Mouse (Mus musculus): ENCODE data around the gene 4930558K02Rik. TPM values are rescaled to one million over a fixed set of nuclear protein-coding genes. Genes with fewer than 3 reads are reported as not detected.

Gene 4930558K02Rik
- total RNA-seq, 2 experiments from 2014 or later = not detected

DNA sequence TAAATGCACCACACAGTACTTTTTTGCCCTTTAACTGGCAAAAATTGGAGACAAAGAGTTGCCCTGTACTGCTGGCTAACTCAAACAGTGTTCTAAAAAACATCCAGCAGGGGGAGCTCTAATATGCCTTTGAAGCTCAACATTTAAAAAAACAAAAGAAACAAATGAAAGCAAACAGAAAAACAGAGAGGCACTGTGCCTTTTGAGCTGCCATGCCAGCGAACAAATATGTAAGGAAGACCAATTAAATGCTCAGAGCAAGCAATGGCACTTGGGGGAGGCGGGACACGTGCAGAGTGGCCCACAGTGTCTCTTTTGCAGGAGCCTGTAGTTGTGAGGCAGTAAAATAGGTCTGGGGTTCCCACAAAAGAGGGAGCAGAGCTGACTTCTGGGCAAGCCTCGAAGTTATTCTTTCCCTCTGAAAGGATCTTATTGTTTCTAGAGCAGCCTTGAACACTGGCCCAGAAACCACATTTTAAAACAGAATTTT lies 20.5 kb upstream of the 4930558K02Rik start:
- DNase-seq (ENCODE audit: low spot score in 2 of 2) = peak; percentile 75 to 86
- intact Hi-C loops (cut with DNase I) = loop anchor here (1.0 kb wide), 1 partner anchor 312 kb away; no protein-coding TSS in a partner anchor

DNA sequence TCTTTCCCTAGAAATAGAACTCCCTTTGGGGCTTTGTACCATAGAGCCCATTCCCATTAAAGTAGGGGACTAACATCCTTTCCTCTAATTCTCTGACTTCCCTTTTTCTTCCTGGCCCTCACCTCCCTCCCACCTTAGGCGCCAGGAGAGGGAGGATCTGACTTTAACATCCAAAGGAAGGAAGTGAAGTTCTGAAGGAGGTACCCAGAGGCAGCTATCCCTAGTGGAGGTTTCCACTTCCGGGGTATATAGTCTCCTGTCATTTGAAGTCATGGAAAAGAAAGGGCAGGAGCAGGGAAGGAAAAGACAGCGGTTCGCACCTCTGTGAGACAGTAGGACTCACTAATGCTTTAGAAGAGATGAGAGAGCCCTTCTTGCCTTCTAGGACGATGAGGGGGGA lies 19.9 kb upstream of the 4930558K02Rik start:
- intact Hi-C loops (cut with DNase I) = no loop called here
- no peak for DNase-seq (ENCODE audit: low spot score in 2 of 2)

DNA sequence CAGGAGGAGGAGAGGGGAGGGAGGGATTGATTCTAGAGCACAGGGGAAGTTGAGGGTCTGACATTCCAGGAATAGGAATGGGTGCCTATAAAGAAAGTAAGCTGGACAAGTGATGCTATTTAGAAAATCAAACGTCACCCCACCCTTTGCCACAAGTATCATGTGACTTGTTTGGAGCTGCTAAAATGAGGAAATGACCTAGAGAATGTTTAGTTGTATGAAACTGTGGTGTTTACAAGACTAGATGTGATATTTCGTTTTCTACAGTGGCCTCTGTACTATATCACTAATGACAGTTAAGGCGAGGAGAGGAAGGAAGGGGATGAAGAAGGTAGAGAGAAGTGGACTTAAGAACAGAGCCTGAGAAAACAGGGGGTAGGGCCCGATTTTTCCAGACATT lies 19.3 kb upstream of the 4930558K02Rik start:
- intact Hi-C loops (cut with DNase I) = no loop called here
- no peak for DNase-seq (ENCODE audit: low spot score in 2 of 2)

GRCm38 (mm10) chr1:161992389-161992788 lies 13.0 kb upstream of the 4930558K02Rik start:
- DNase-seq (ENCODE audit: low spot score in 2 of 2) = no peak
- intact Hi-C loops (cut with DNase I) = no loop called here

- no peak for DNase-seq (ENCODE audit: low spot score in 2 of 2)
- intact Hi-C loops (cut with DNase I) = no loop called here
Measured at GRCm38 (mm10) chr1:161991846-161992245, 12.4 kb upstream of the 4930558K02Rik start.

GRCm38 (mm10) chr1:161990684-161991578 lies 11.5 kb upstream of the 4930558K02Rik start:
- DNase-seq (ENCODE audit: low spot score in 2 of 2) = no peak
- intact Hi-C loops (cut with DNase I) = no loop called here

DNA sequence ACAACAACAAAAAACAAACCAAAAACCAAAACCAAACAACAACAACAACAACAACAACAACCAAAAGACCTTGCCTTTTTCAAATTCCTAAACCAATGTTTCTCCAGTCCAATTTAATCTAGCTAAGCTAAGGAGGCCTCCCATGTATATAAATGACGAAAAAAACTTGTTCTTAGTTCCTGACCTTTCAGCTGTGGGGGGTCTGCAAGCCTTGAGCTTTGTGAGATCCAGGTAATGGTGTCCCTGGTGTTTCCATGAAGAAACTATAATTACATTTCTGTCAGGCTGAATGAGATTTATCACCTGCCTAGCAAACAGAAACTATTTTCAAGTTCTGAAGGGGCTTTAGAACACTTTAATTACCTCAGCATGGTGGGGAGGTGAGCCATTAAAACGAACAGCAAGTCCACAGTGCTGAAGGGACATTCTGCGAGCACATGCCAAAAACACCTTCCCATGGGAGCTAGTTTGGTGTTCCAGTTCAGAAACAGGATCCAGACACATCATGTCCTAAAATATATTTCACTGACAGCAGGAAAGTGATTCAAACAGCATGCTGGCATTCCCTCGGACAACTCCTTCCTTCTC lies 4.6 kb upstream of the 4930558K02Rik start:
- intact Hi-C loops (cut with DNase I) = no loop called here

GRCm38 (mm10) chr1:161983451-161983850 lies 4.0 kb upstream of the 4930558K02Rik start:
- intact Hi-C loops (cut with DNase I) = no loop called here
- no peak for DNase-seq (ENCODE audit: low spot score in 2 of 2)

More for the DNA sequence above, 4.6 kb upstream of the 4930558K02Rik start:
- no peak for DNase-seq (ENCODE audit: low spot score in 2 of 2)

DNA sequence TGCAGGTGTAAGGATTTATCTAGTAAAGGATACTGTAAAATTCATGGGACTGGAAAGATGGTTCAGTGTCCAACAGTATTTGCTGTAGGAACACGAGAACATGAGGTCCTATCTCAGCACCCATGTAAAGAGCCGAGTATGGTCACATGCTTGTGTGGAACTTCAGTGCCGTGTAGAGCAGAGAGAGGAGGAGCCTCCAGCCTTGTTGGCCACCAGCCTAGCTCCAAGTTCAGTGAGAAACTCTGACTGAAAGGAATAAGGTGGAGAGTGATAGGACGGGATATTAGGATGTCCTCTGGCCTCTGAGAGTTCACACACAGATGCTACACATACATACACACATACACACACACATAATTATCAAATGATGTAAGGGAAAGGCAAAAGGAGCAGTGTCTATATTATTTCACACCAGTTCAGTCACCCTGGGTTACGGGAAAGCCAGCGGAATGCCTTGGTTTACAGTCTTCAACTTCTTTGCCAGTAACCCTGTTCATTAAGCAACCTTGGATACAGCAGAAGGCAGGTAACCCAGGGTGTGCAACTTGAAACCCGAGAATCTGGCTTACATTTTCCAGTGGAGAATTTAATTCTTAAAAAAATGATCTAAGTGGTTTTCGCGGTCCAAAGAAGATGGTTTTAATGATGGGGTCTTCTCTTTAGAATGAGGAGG lies 1.3 kb upstream of the 4930558K02Rik start:
- intact Hi-C loops (cut with DNase I) = no loop called here
- no peak for DNase-seq (ENCODE audit: low spot score in 2 of 2)

DNA sequence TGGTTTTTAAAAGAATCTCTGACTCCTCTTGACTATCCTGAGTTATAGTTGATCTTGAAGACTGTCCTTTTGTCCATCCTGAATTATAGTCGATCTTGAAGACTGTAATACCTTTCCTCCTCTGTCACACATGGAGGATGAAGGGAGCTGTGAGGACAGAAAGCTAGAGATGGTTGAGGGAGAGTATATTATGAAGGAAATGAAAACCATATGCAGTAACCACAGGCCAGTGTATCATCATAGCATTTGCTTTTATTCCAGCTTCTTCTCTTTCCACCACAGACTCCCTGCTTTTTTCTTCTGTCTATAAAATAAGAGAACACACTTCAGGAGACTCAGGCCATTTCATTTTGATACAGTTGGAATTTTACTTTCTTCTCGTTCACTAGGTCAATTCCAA lies 610 bp upstream of the 4930558K02Rik start:
- intact Hi-C loops (cut with DNase I) = no loop called here
- DNase-seq (ENCODE audit: low spot score in 2 of 2) = no peak

GRCm38 (mm10) chr1:161978173-161978700 lies 1.2 kb downstream of the 4930558K02Rik start:
- intact Hi-C loops (cut with DNase I) = loop anchor here (5.0 kb wide), 1 partner anchor 231 kb away; no protein-coding TSS in a partner anchor
- no peak for DNase-seq (ENCODE audit: low spot score in 2 of 2)

- DNase-seq (ENCODE audit: low spot score in 2 of 2) = no peak
- intact Hi-C loops (cut with DNase I) = loop anchor here (5.0 kb wide), 1 partner anchor 230 kb away; no protein-coding TSS in a partner anchor
Measured at GRCm38 (mm10) chr1:161977331-161977730, 2.1 kb downstream of the 4930558K02Rik start.

DNA sequence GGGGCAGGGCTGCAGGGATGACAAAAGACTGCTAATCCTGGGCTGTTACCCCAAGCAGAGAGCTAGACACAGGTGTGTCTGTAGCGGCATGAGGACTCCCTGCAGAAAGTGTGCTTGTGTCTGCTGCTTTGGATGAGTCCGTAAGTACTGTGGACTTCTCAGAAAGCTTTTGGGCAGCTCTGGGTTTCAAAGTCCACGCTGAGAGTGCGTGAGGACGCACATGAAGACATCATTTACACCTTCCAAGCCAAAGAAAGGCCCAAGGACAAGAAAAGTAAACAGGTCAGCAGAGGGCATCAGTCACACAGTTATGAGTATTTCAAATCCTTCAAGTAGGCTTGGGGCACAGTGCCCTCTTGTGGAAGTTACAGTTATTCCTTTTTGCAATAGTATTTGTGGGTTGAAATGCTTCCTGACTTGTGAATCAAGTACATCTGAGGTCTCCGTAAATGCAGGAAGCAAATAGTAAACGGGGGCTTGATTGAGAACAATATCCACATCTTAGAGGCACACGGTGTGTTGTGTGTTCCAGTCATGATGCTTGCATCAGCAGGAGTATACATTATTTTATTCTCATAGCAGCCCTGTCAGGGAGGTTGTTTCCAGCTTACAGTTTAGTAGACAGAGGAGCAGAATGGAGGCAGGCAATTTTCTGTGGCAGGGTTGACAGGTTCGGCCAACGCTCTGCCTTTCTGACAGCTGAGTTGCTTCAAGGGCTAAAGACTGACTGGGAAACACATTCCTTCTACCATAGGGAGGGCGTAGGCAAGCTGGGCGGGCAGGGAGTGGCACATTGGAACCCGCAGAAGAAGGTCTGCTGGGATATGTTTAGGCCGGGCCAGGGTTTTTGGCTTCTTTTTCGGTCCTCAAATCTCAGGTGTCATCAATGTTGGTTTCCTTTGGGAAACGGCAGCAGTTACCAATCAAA lies 2.9 kb downstream of the 4930558K02Rik start:
- DNase-seq (ENCODE audit: low spot score in 2 of 2) = peak; percentile 85 to 86
- intact Hi-C loops (cut with DNase I) = loop anchor here (5.0 kb wide), 1 partner anchor 229 kb away; no protein-coding TSS in a partner anchor

DNA sequence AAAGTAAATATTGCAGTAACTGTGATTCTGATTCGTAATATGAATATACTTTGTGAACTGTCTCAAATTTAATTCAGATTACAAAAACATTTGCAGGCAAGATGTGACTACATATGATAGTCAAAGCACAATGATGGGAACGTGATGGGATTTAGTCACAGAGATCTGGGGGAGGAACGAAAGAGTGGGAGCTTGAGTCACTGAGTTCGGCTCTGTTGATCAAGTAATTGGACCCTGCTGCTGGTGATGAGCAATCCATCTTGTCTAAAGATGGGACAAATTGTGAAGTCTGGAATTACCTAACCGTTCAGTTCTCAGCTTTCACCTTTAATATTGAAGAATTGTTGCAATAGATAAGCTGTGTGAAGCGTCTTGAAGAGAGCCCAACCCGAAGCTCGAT lies 7.2 kb downstream of the 4930558K02Rik start:
- intact Hi-C loops (cut with DNase I) = no loop called here
- DNase-seq (ENCODE audit: low spot score in 2 of 2) = no peak

GRCm38 (mm10) chr1:161970874-161971273 lies 8.6 kb downstream of the 4930558K02Rik start:
- intact Hi-C loops (cut with DNase I) = no loop called here
- no peak for DNase-seq (ENCODE audit: low spot score in 2 of 2)

DNA sequence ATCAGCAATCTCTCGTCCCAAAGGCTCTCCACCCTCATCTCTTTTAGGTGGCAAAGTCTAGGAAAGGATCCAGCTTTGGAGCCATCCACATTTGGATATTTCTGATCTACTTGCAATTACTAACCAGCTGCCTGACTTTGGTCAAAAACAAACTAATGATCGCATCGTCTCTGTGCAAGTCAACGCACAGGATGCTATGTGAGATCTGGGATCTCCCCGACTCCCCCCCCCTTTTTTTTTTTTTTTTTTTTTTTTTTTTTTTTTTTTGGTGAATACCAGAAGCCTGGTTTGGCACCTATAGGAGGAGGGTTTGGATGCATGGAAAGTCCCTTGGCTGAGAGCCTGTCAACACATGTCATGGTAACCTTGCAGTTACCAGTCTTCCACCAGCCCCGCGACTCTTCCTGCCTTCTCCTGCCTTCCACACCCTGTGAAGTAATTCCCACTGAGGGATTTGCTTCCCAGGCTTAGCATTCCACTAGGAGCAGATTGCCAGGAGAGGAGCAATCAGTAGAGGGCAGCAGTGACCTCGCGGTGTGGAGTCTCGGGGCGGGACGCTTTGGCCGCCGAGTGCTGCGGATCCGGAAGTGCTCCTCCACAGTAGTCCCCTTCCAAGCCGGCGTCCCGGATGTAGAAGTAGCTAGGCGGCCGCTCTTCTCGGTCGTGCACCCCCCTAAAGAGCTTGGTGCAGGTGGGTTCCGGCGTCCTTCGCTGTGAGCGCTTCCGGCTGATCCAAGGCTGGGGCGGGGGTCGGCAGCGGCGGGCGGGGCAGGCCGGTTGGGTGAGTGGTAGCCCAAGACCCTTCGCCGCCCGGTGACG lies 10.6 kb downstream of the 4930558K02Rik start, which contains the start of gene Pigc:
Gene Pigc (plus strand): TSS at position 598 of the 819 bp plus-strand sequence.
- intact Hi-C loops (cut with DNase I) = no loop called here
- DNase-seq (ENCODE audit: low spot score in 2 of 2) = peak; percentile 94 to 97

DNA sequence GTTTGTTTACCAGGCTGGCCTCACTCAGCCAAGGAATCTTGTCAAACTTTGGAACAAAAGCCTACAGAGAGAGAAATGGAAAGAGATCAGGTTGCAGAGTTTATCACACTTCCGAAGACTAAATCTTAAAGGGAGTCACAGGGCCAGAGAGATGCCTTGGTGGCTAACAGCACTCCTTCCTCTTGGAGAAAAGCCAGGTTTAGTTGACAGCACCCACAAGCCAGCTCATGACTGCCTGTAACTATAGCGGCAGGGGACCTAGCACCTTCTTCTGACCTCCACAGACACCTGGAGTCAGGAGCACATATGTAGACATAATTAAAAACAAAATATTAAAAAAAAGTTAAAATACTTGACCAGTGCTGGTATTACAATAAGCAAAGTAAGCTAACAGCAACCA lies 11.5 kb downstream of the 4930558K02Rik start:
- DNase-seq (ENCODE audit: low spot score in 2 of 2) = no peak
- intact Hi-C loops (cut with DNase I) = no loop called here
